Mouse (Mus musculus): Measurements from ENCODE around the gene Prima1.

The Prima1 gene

DNA sequence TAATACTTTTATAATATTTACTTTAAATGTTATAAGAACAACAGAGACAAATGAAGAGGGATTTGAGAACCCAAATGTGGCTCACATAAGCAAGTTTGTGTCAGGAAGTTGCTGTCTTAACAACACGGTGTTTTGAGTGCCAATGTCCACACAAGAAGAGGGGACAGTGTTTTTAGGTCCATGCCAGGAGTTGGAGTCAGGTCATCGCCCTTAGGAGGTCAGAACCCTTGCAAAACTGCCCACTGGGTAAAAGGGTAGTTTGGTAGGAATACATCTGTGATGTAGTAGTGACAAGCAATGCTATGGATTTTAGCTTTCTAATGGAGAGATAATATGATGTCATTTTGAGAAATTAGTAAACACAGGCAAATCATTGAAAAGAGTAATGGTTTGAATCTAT lies 91.7 kb downstream of the Prima1 start:
- no peak for DNase-seq

Measured in kidney, postnatal 14 days (tissue).